9 mouse cellular contexts compared by ENCODE assay signal in genomic region chr16:93615118-93615870, GRCm38 (mm10). TPM values are rescaled to one million over a fixed set of nuclear protein-coding genes. Genes with fewer than 3 reads are reported as not detected.
DNase-seq lines count a peak whose midpoint lies in the region; ATAC-seq and TF ChIP-seq lines count a peak whose summit lies in the region.
"Had no signal": no experiment of that assay in that cellular context is flagged by ENCODE, and none has a peak within 500 bp of the region (broad histone marks: within the 10 kb centered on the region; RNA-seq: fewer than 3 reads in every experiment).

No protein-coding gene starts in this region.

- H3K9me3 ChIP-seq in embryonic facial prominence, embryonic 14.5 days (ENCODE audit: control insufficient read depth, low read length), result no peaks in the 10 kb centered on the region
- H3K9me3 ChIP-seq in liver, embryonic 14.5 days (ENCODE audit: control insufficient read depth, low read length), result no peaks in the 10 kb centered on the region

- no peak for TF ChIP-seq EP300 in liver, embryonic 14.5 days (IDR thresholded peaks at IDR 0.05; ENCODE audit: low read depth)

- H3K36me3 ChIP-seq in testis, adult 2 months (ENCODE audit: control insufficient read depth, insufficient read depth, low read length), result no peaks in the 10 kb centered on the region
- H3K36me3 ChIP-seq in embryonic facial prominence, embryonic 14.5 days (ENCODE audit: control insufficient read depth, insufficient read depth, low read length), result peaks cover 5% of the 10 kb centered on the region
- no peaks in the 10 kb centered on the region for H3K36me3 ChIP-seq in liver, embryonic 14.5 days (replicated peaks; ENCODE audit: control insufficient read depth, insufficient read depth, low read depth)

- H3K4me1 ChIP-seq in testis, adult 2 months (ENCODE audit: control insufficient read depth, insufficient read depth, low read length), result no peaks in the 10 kb centered on the region
- H3K4me1 ChIP-seq in embryonic facial prominence, embryonic 14.5 days (ENCODE audit: control insufficient read depth, insufficient read depth, low read length), result no peaks in the 10 kb centered on the region
- no peaks in the 10 kb centered on the region for H3K4me1 ChIP-seq in liver, embryonic 14.5 days (replicated peaks; ENCODE audit: control insufficient read depth in 2 of 2, insufficient read depth in 2 of 2, low read length in 1 of 2)

- TF ChIP-seq POLR2A in testis, adult 2 months (IDR thresholded peaks at IDR 0.05; ENCODE audit: control insufficient read depth, low read depth, low read length), result no peak

- DNase-seq in testis, postnatal 14 days (ENCODE audit: low spot score), result no peak
- peak; percentile 80 for DNase-seq in adrenal gland, postnatal 25 days
- peak; percentile 12 for DNase-seq in embryonic facial prominence, embryonic 14.5 days (ENCODE audit: low spot score)
- peak; percentile 84 for DNase-seq in kidney, adult 18-20 months
- no peak for DNase-seq in liver, embryonic 14.5 days (ENCODE audit: low read depth in 3 of 3, low spot score in 3 of 3)
- DNase-seq in right cerebral cortex, adult 2 months (ENCODE audit: low spot score in 2 of 2), result peak; percentile 64 to 82
- DNase-seq in urinary bladder, postnatal 36 days (ENCODE audit: low spot score in 2 of 2), result peak; percentile 67 to 76

- 39% methylated on average over 5 of the region's 5 CpGs for WGBS in embryonic facial prominence, embryonic 14.5 days
- WGBS in liver, embryonic 14.5 days (ENCODE audit: insufficient replicate concordance), result 19% methylated on average over 5 of the region's 5 CpGs

- no peak overlapping the region for H3K4me2 ChIP-seq in embryonic facial prominence, embryonic 14.5 days (ENCODE audit: low read depth, low read length)
- no peak overlapping the region for H3K4me2 ChIP-seq in liver, embryonic 14.5 days (ENCODE audit: low read depth)

- no peak overlapping the region for H3K4me3 ChIP-seq in testis, adult 2 months (ENCODE audit: control insufficient read depth, low read depth, low read length)
- H3K4me3 ChIP-seq in embryonic facial prominence, embryonic 14.5 days (ENCODE audit: low read depth, low read length), result no peak overlapping the region
- no peak overlapping the region for H3K4me3 ChIP-seq in liver, embryonic 14.5 days (ENCODE audit: insufficient read depth in 1 of 2, low read depth in 2 of 2, low read length in 2 of 2)
- H3K4me3 ChIP-seq: myocyte had no signal

- H3K9ac ChIP-seq in embryonic facial prominence, embryonic 14.5 days (ENCODE audit: low read depth, low read length), result no peak overlapping the region
- H3K9ac ChIP-seq in liver, embryonic 14.5 days (replicated peaks), result no peak overlapping the region

- no peak for ATAC-seq in embryonic facial prominence, embryonic 14.5 days (ENCODE audit: low read depth)
- ATAC-seq in liver, embryonic 14.5 days (ENCODE audit: insufficient read depth), result no peak

- no peaks in the 10 kb centered on the region for H3K27me3 ChIP-seq in testis, adult 2 months (ENCODE audit: control insufficient read depth, insufficient read depth, low read length)
- no peaks in the 10 kb centered on the region for H3K27me3 ChIP-seq in embryonic facial prominence, embryonic 14.5 days (replicated peaks; ENCODE audit: control insufficient read depth, insufficient read depth, low read length)
- H3K27me3 ChIP-seq in liver, embryonic 14.5 days (ENCODE audit: control insufficient read depth, insufficient read depth, low read length), result no peaks in the 10 kb centered on the region

- no peak overlapping the region for H3K27ac ChIP-seq in testis, adult 2 months (ENCODE audit: control insufficient read depth, insufficient read depth, low read depth, low read length)
- no peak overlapping the region for H3K27ac ChIP-seq in embryonic facial prominence, embryonic 14.5 days (replicated peaks; ENCODE audit: low read depth, low read length)
- no peak overlapping the region for H3K27ac ChIP-seq in liver, embryonic 14.5 days

- peak; percentile 70; the same call in 1 of the 2 replicates for TF ChIP-seq CTCF in testis, adult 2 months (IDR thresholded peaks at IDR 0.05; ENCODE audit: control insufficient read depth, insufficient read depth, insufficient replicate concordance, low read depth, low read length)
- peak; percentile 92 for TF ChIP-seq CTCF in liver, embryonic 14.5 days (IDR thresholded peaks at IDR 0.05; ENCODE audit: low read depth)

RNA-seq across cellular contexts. Expression of gene Cbr1, which starts 9.6 kb away (rescaled TPM):
- 35.7 and 51.9 TPM in 2 replicates for polyA plus RNA-seq in testis, adult 2 months (2012; rRNA removed)
- total RNA-seq in adrenal gland, postnatal 25 days (2021), result 81.4 and 98.4 TPM in 2 replicates
- 70.2 and 80.3 TPM in 2 replicates for polyA plus RNA-seq in embryonic facial prominence, embryonic 14.5 days (2014; fragmentation: Nextera tagmentation; extraction: Ambion mirVana)
- polyA plus RNA-seq in liver, embryonic 14.5 days (2012; rRNA removed), result 15.0 and 19.3 TPM in 2 replicates
- polyA plus RNA-seq in liver, embryonic 14.5 days (2014; fragmentation: Nextera tagmentation; extraction: Ambion mirVana), result 15.2 and 16.9 TPM in 2 replicates

RNA-seq across cellular contexts. Expression of gene Setd4, which starts 11.4 kb away (rescaled TPM):
- polyA plus RNA-seq in testis, adult 2 months (2012; rRNA removed), result 6.2 and 7.7 TPM in 2 replicates
- total RNA-seq in adrenal gland, postnatal 25 days (2021), result 8.7 and 12.5 TPM in 2 replicates
- polyA plus RNA-seq in embryonic facial prominence, embryonic 14.5 days (2014; fragmentation: Nextera tagmentation; extraction: Ambion mirVana), result 10.8 and 12.2 TPM in 2 replicates
- polyA plus RNA-seq in liver, embryonic 14.5 days (2012; rRNA removed), result 3.6 and 4.1 TPM in 2 replicates
- polyA plus RNA-seq in liver, embryonic 14.5 days (2014; fragmentation: Nextera tagmentation; extraction: Ambion mirVana), result 3.6 and 4.0 TPM in 2 replicates

RNA-seq across cellular contexts. Expression of gene Gm5678, which starts 12.6 kb away (rescaled TPM):
- not detected in 2 replicates for polyA plus RNA-seq in testis, adult 2 months (2012; rRNA removed)
- total RNA-seq in adrenal gland, postnatal 25 days (2021), result 4.6 and 6.9 TPM in 2 replicates
- not detected in 2 replicates for polyA plus RNA-seq in embryonic facial prominence, embryonic 14.5 days (2014; fragmentation: Nextera tagmentation; extraction: Ambion mirVana)
- not detected in 2 replicates for polyA plus RNA-seq in liver, embryonic 14.5 days (2012; rRNA removed)
- not detected in 2 replicates for polyA plus RNA-seq in liver, embryonic 14.5 days (2014; fragmentation: Nextera tagmentation; extraction: Ambion mirVana)
- polyA plus RNA-seq: myocyte had no signal

Comparison
In these comparisons a context has a peak if more than half of its experiments do, and no peak if none do; other contexts are left out.
1. DNase-seq: peak in adrenal gland, postnatal 25 days (single experiment), embryonic facial prominence, embryonic 14.5 days (single experiment), kidney, adult 18-20 months (single experiment), right cerebral cortex, adult 2 months (2 of 2) and urinary bladder, postnatal 36 days (2 of 2); none in testis, postnatal 14 days (single experiment) and liver, embryonic 14.5 days (0 of 3).